Mouse (Mus musculus) kidney, postnatal 36 days (tissue): ENCODE results near the gene Cdh23.
"Not testable (repeated sequence)": the region's sequence is repeated elsewhere in the genome, so short reads cannot be mapped to it uniquely, and the experiment has no call there.

Source experiments
- DNase-seq, 2 experiments: peaks; one replicate each; pipeline ENCODE4 v3.0.0; 2021 to 2022; ENCODE audit warnings: mixed read lengths in 2 of 2

Cdh23 gene

GRCm38 (mm10) chr10:60696390-60696789 is at the start of gene Cdh23:
TSS of gene Cdh23 (minus strand) at chr10:60696490.
- DNase-seq, result no peak

GRCm38 (mm10) chr10:60744543-60745290 is 48.4 kb upstream of the Cdh23 start:
- DNase-seq, result peak in 1 of 2 experiments; percentile 35

- DNase-seq, result no peak
These were observed 47.4 kb upstream of the Cdh23 start for GRCm38 (mm10) chr10:60743681-60744080.

GRCm38 (mm10) chr10:60742942-60743341 is 46.7 kb upstream of the Cdh23 start:
- peak in 1 of 2 experiments; percentile 66 for DNase-seq

GRCm38 (mm10) chr10:60742296-60742695 is 46.0 kb upstream of the Cdh23 start:
- DNase-seq, result not testable (repeated sequence)

- no peak for DNase-seq
These were observed 45.1 kb upstream of the Cdh23 start for GRCm38 (mm10) chr10:60741435-60741834.

- DNase-seq, result no peak
These were observed 43.5 kb upstream of the Cdh23 start for GRCm38 (mm10) chr10:60739619-60740363.

- DNase-seq, result no peak
These were observed 41.8 kb upstream of the Cdh23 start for GRCm38 (mm10) chr10:60737886-60738640.

GRCm38 (mm10) chr10:60737169-60737728 is 41.0 kb upstream of the Cdh23 start:
- DNase-seq, result peak in 1 of 2 experiments; percentile 41

- DNase-seq, result no peak
These were observed 39.4 kb upstream of the Cdh23 start for GRCm38 (mm10) chr10:60735737-60736136.

GRCm38 (mm10) chr10:60733471-60733870 is 37.2 kb upstream of the Cdh23 start:
- peak; percentile 76 to 80 for DNase-seq

GRCm38 (mm10) chr10:60732397-60732861 is 36.1 kb upstream of the Cdh23 start:
- DNase-seq, result peak in 1 of 2 experiments; percentile 56

GRCm38 (mm10) chr10:60731742-60732141 is 35.5 kb upstream of the Cdh23 start:
- no peak for DNase-seq

- no peak for DNase-seq
These were observed 31.0 kb upstream of the Cdh23 start for GRCm38 (mm10) chr10:60727301-60727700.

- DNase-seq, result no peak
These were observed 30.6 kb upstream of the Cdh23 start for GRCm38 (mm10) chr10:60726896-60727295.

GRCm38 (mm10) chr10:60724496-60724895 is 28.2 kb upstream of the Cdh23 start:
- no peak for DNase-seq

- peak in 1 of 2 experiments; percentile 44 for DNase-seq
These were observed 27.1 kb upstream of the Cdh23 start for GRCm38 (mm10) chr10:60723345-60723744.

- no peak for DNase-seq
These were observed 25.4 kb upstream of the Cdh23 start for GRCm38 (mm10) chr10:60721640-60722039.

- DNase-seq, result no peak
These were observed 24.2 kb upstream of the Cdh23 start for GRCm38 (mm10) chr10:60720461-60720860.

GRCm38 (mm10) chr10:60718491-60718890 is 22.2 kb upstream of the Cdh23 start:
- no peak for DNase-seq

- peak; percentile 35 to 67 for DNase-seq
These were observed 20.2 kb upstream of the Cdh23 start for GRCm38 (mm10) chr10:60716449-60716848.

- DNase-seq, result peak; percentile 19 to 41
These were observed 16.0 kb upstream of the Cdh23 start for GRCm38 (mm10) chr10:60712299-60712698.

- DNase-seq, result peak; percentile 70 to 89
These were observed 12.5 kb upstream of the Cdh23 start for GRCm38 (mm10) chr10:60708837-60709236.
